Mouse (Mus musculus) midbrain, embryonic 14.5 days (tissue): ENCODE measurements at regions not wholly inside any gene's neighbourhood (a gene's known extent, or its start where the extent isn't known, plus 50 kb on each side); places are given as distances from the start of the nearest gene placed in this dataset.

ENCODE experiments used
- ATAC-seq: fragments of 200-750 bp; cut with Nextera tagmentation; 2 replicates; pipeline ENCODE4 v1.8.0; 2017; ENCODE audit warnings: moderate number of reproducible peaks, moderate library complexity; ENCODE audit not compliant: low FRiP score, low TSS enrichment
- DNase-seq: peaks from one replicate; pipeline ENCODE4 v3.0.0-alpha.2; 2015
- H3K27ac ChIP-seq: fragments of 300-500 bp; sonication (generic); replicated peaks from 2 replicates; pipeline ENCODE4 v1.5.1; 2014; ENCODE audit warnings: mild to moderate bottlenecking, low read depth, low read length, moderate library complexity
- H3K27me3 ChIP-seq: fragments of 300-500 bp; sonication (generic); 2 replicates; pipeline ENCODE4 v1.6.1; 2014; ENCODE audit warnings: low read length, control low read depth, mixed read lengths; ENCODE audit not compliant: control insufficient read depth, insufficient read depth
- H3K36me3 ChIP-seq: fragments of 300-500 bp; sonication (generic); 2 replicates; pipeline ENCODE4 v1.6.1; 2014; ENCODE audit warnings: low read length, control low read depth; ENCODE audit not compliant: control insufficient read depth, insufficient read depth
- H3K4me1 ChIP-seq: fragments of 300-500 bp; sonication (generic); 2 replicates; pipeline ENCODE4 v1.6.1; 2014; ENCODE audit warnings: mild to moderate bottlenecking, antibody characterized with exemption, low read length, control low read depth; ENCODE audit not compliant: control insufficient read depth, insufficient read depth
- H3K4me2 ChIP-seq: fragments of 300-500 bp; sonication (generic); 2 replicates; pipeline ENCODE4 v1.6.1; 2014; ENCODE audit warnings: mild to moderate bottlenecking, low read length, moderate library complexity
- H3K4me3 ChIP-seq: fragments of 300-500 bp; sonication (generic); replicated peaks from 2 replicates; pipeline ENCODE4 v1.5.1; 2014; ENCODE audit warnings: low read depth, low read length
- H3K9ac ChIP-seq: fragments of 300-500 bp; sonication (generic); replicated peaks from 2 replicates; pipeline ENCODE4 v1.6.1; 2014; ENCODE audit warnings: mild to moderate bottlenecking, low read length, moderate library complexity
- H3K9me3 ChIP-seq: fragments of 300-500 bp; sonication (generic); 2 replicates; pipeline ENCODE4 v1.6.1; 2016; ENCODE audit warnings: low read length, control low read depth, mixed read lengths; ENCODE audit not compliant: control insufficient read depth
- WGBS: fragments of 180-500 bp; shearing (Covaris S2); extraction: QIAGEN DNeasy Blood & Tissue Kit; methylation state at CpG from one replicate; pipeline ENCODE4 v1.1.7; 2014; 5-methylcytosine and 5-hydroxymethylcytosine counted together

GRCm38 (mm10) chr3:121902246-121902645 lies 50.1 kb upstream of the Arhgap29 start:
- DNase-seq (no peak), ATAC-seq (no peak)
- Histone ChIP-seq H3K27me3 (no peaks in the 10 kb centered on the region), H3K4me3 (no peak overlapping the region), H3K36me3 (no peaks in the 10 kb centered on the region), H3K9ac (no peak overlapping the region), H3K27ac (no peak overlapping the region), H3K4me1 (no peaks in the 10 kb centered on the region), H3K9me3 (no peaks in the 10 kb centered on the region), H3K4me2 (no peak overlapping the region)
- WGBS, result 95% methylated on average over 15 of the region's 15 CpGs

- H3K27me3 ChIP-seq, result no peaks in the 10 kb centered on the region
- no peaks in the 10 kb centered on the region for H3K36me3 ChIP-seq
- H3K4me3 ChIP-seq, result no peak overlapping the region
- no peak overlapping the region for H3K9ac ChIP-seq
- H3K9me3 ChIP-seq, result no peaks in the 10 kb centered on the region
- no peaks in the 10 kb centered on the region for H3K4me1 ChIP-seq
- 88% methylated on average over 8 of the region's 8 CpGs for WGBS
- no peak overlapping the region for H3K27ac ChIP-seq
- ATAC-seq, result no peak
- DNase-seq, result no peak
- no peak overlapping the region for H3K4me2 ChIP-seq
Measured at GRCm38 (mm10) chr3:121900429-121900844, 51.9 kb upstream of the Arhgap29 start.

- DNase-seq, result no peak
Measured at GRCm38 (mm10) chr3:121897821-121898574, 54.3 kb upstream of the Arhgap29 start.

GRCm38 (mm10) chr3:121893606-121894005 lies 58.7 kb upstream of the Arhgap29 start:
- no peak overlapping the region for H3K27ac ChIP-seq
- no peaks in the 10 kb centered on the region for H3K9me3 ChIP-seq
- no peak overlapping the region for H3K4me3 ChIP-seq
- H3K36me3 ChIP-seq, result no peaks in the 10 kb centered on the region
- H3K4me2 ChIP-seq, result no peak overlapping the region
- WGBS, result 87% methylated on average over 7 of the region's 7 CpGs
- H3K9ac ChIP-seq, result no peak overlapping the region
- DNase-seq (no peak), ATAC-seq (no peak)
- peaks cover 3% of the 10 kb centered on the region; the same call in 1 of the 2 replicates for H3K4me1 ChIP-seq
- no peaks in the 10 kb centered on the region for H3K27me3 ChIP-seq

More at GRCm38 (mm10) chr3:121897821-121898574, 54.3 kb upstream of the Arhgap29 start:
- WGBS, result 81% methylated on average over 14 of the region's 14 CpGs
- Histone ChIP-seq H3K9me3 (no peaks in the 10 kb centered on the region), H3K27me3 (no peaks in the 10 kb centered on the region), H3K4me3 (no peak overlapping the region), H3K36me3 (no peaks in the 10 kb centered on the region), H3K4me1 (no peaks in the 10 kb centered on the region), H3K27ac (no peak overlapping the region), H3K4me2 (no peak overlapping the region), H3K9ac (no peak overlapping the region)
- no peak for ATAC-seq

- Histone ChIP-seq H3K27me3 (no peaks in the 10 kb centered on the region), H3K9ac (no peak overlapping the region), H3K36me3 (no peaks in the 10 kb centered on the region), H3K4me3 (no peak overlapping the region), H3K4me2 (no peak overlapping the region), H3K4me1 (peaks cover 3% of the 10 kb centered on the region; the same call in 1 of the 2 replicates), H3K9me3 (no peaks in the 10 kb centered on the region), H3K27ac (no peak overlapping the region)
- no peak for DNase-seq
- 90% methylated on average over 3 of the region's 3 CpGs for WGBS
- ATAC-seq, result no peak
Measured at GRCm38 (mm10) chr3:121892675-121893074, 59.7 kb upstream of the Arhgap29 start.

DNA sequence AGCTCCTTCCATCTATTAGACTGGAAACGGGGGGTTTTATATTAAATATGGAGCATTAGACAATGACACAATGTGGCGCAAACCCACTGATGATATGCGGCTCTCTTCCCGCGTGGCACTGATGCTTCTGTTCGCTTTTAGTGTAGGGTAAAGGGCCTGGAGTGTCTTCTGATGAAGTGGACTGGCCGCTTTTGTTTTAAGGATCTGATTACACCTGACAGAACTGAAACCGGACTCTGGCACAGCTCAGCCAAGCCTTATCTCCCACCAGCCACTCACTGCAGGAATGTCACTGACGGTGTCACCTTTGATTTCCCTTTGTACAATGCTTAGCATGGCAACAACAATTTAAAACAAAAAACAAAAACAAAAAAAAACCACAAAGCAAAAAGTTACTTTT lies 61.0 kb upstream of the Arhgap29 start:
- WGBS, result 70% methylated on average over 9 of the region's 9 CpGs
- H3K4me3 ChIP-seq, result no peak overlapping the region
- H3K4me1 ChIP-seq, result peaks cover 3% of the 10 kb centered on the region; the same call in 1 of the 2 replicates
- no peak overlapping the region for H3K27ac ChIP-seq
- no peak overlapping the region for H3K9ac ChIP-seq
- no peak for ATAC-seq
- DNase-seq, result no peak
- H3K4me2 ChIP-seq, result no peak overlapping the region
- no peaks in the 10 kb centered on the region for H3K9me3 ChIP-seq
- H3K36me3 ChIP-seq, result no peaks in the 10 kb centered on the region
- H3K27me3 ChIP-seq, result no peaks in the 10 kb centered on the region

DNA sequence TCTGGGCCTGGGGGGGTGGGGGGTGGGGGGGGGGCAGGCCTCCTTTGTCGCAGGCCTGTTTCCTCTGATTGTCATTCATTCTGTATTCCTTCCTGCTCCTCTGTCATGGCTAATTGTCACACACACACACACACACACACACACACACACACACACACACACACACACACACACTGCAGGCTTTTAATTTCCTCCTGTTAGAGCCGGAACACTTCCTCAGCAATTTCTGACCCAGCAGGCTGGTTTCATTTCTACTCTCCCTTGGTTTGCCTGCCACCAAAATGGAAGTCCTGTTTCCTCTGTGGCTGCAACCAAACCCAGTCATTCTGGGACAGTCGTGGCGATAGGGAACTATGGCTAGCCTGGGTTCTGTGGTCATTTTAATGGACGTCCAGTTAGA lies 61.8 kb upstream of the Arhgap29 start:
- Histone ChIP-seq H3K4me3 (no peak overlapping the region), H3K9ac (no peak overlapping the region), H3K9me3 (no peaks in the 10 kb centered on the region), H3K36me3 (no peaks in the 10 kb centered on the region), H3K4me1 (peaks cover 3% of the 10 kb centered on the region; the same call in 1 of the 2 replicates), H3K4me2 (no peak overlapping the region), H3K27ac (no peak overlapping the region), H3K27me3 (no peaks in the 10 kb centered on the region; the same call in 1 of the 2 replicates)
- ATAC-seq, result no peak
- DNase-seq, result no peak
- 35% methylated on average over 5 of the region's 5 CpGs for WGBS

DNA sequence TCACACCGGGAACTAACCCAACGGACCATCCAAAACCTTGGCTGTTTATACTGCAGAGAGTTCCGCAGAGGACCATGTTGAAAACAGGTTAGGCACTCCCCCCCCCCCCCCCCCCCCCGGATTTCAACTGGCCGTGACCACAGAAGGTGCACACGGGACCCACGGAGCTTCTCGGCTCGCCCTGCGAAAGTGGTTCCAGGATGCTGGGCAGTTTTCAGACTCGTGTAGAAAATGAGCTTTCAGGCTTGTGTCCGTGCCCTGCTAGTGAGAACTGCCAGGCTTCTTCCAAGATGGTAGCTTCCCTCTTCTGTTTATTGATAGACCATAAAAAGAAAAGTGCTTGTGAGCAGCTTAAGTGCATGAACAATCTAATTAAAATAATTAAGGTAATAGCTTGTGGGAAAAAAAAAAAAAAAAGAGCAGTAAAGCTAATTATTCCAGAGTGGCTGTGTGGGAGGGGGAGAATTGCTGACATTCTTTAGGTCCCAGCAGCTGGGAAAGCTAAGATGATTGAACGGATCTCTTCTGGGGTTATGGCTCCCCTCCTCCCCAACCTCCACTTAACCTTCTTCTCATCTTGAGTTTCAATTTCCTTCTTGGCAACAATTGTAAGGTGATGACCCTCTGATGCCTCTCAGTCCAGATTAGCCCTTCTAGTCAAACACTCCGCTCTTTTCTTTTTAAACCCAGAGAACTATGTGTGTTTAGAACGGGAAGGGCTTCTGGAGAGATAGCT lies 65.3 kb upstream of the Arhgap29 start:
- H3K27me3 ChIP-seq, result no peaks in the 10 kb centered on the region; the same call in 1 of the 2 replicates
- ATAC-seq (no peak), DNase-seq (peak; percentile 25)
- H3K9me3 ChIP-seq, result no peaks in the 10 kb centered on the region
- no peak overlapping the region for H3K27ac ChIP-seq
- H3K36me3 ChIP-seq, result no peaks in the 10 kb centered on the region
- no peak overlapping the region for H3K9ac ChIP-seq
- H3K4me1 ChIP-seq, result peaks cover 3% of the 10 kb centered on the region; the same call in 1 of the 2 replicates
- H3K4me3 ChIP-seq, result no peak overlapping the region
- H3K4me2 ChIP-seq, result no peak overlapping the region
- whole genome bisulfite sequencing, result 24% methylated on average over 15 of the region's 15 CpGs
